Mouse (Mus musculus) yolk sac, embryonic 10.5 days (tissue): Measurements from ENCODE around the gene Olfr716.
"Not testable (repeated sequence)": the region's sequence is repeated elsewhere in the genome, so short reads cannot be mapped to it uniquely, and the experiment has no call there.

ENCODE experiments used
- DNase-seq: peaks from one replicate; pipeline ENCODE4 v3.0.0-alpha.2; 2017; ENCODE audit warnings: low spot score

Olfr716 gene

GRCm38 (mm10) chr7:107138027-107138426 lies at the start of gene Olfr716:
Gene Olfr716, plus strand, starts transcription at chr7:107138327.
- not testable (repeated sequence) for DNase-seq

GRCm38 (mm10) chr7:107092920-107093319 lies 45.2 kb upstream of the Olfr716 start, which contains the start of gene Olfr17:
Gene Olfr17, plus strand, starts transcription at chr7:107093220.
- no peak for DNase-seq

- DNase-seq = not testable (repeated sequence)
These were observed 27.9 kb upstream of the Olfr716 start, which contains the start of gene Olfr715b for GRCm38 (mm10) chr7:107110269-107110668. Gene Olfr715b, minus strand, starts transcription at chr7:107110369.

GRCm38 (mm10) chr7:107130983-107131382 lies 7.1 kb upstream of the Olfr716 start, which contains the start of gene Olfr715:
Gene Olfr715, minus strand, starts transcription at chr7:107131083.
- not testable (repeated sequence) for DNase-seq

- no peak for DNase-seq
These were observed 28.6 kb downstream of the Olfr716 start, which contains the start of gene Nlrp14 for GRCm38 (mm10) chr7:107166690-107167089. Gene Nlrp14, plus strand, starts transcription at chr7:107166990.

- no peak for DNase-seq
These were observed 42.3 kb downstream of the Olfr716 start for GRCm38 (mm10) chr7:107180406-107180805.
